Mouse (Mus musculus) embryonic facial prominence, embryonic 14.5 days (tissue): ENCODE data around the gene Smarcc2. TPM values are rescaled to one million over a fixed set of nuclear protein-coding genes. Genes with fewer than 3 reads are reported as not detected.

ENCODE experiments used
- ATAC-seq: fragments of 200-750 bp; cut with Nextera tagmentation; 2 replicates; pipeline ENCODE4 v1.8.0; 2017; ENCODE audit warnings: low read depth, moderate number of reproducible peaks, moderate TSS enrichment
- DNase-seq: peaks from one replicate; pipeline ENCODE4 v3.0.0-alpha.2; 2015; ENCODE audit warnings: low spot score
- H3K27ac ChIP-seq: fragments of 300-500 bp; sonication (generic); replicated peaks from 2 replicates; pipeline ENCODE4 v1.5.1; 2014; ENCODE audit warnings: low read depth, mild to moderate bottlenecking, low read length, moderate library complexity
- H3K27me3 ChIP-seq: fragments of 300-500 bp; sonication (generic); replicated peaks from 2 replicates; pipeline ENCODE4 v1.6.1; 2014; ENCODE audit warnings: low read length; ENCODE audit not compliant: control insufficient read depth, insufficient read depth
- H3K36me3 ChIP-seq: fragments of 300-500 bp; sonication (generic); 2 replicates; pipeline ENCODE4 v1.6.1; 2014; ENCODE audit warnings: low read length, mixed read lengths; ENCODE audit not compliant: control insufficient read depth, insufficient read depth
- H3K4me1 ChIP-seq: fragments of 300-500 bp; sonication (generic); 2 replicates; pipeline ENCODE4 v1.6.1; 2014; ENCODE audit warnings: antibody characterized with exemption, low read length; ENCODE audit not compliant: control insufficient read depth, insufficient read depth
- H3K4me2 ChIP-seq: fragments of 300-500 bp; sonication (generic); 2 replicates; pipeline ENCODE4 v1.6.1; 2014; ENCODE audit warnings: low read depth, mild to moderate bottlenecking, low read length, moderate library complexity, mixed read lengths
- H3K4me3 ChIP-seq: fragments of 300-500 bp; sonication (generic); 2 replicates; pipeline ENCODE4 v1.5.1; 2014; ENCODE audit warnings: low read depth, mild to moderate bottlenecking, low read length
- H3K9ac ChIP-seq: fragments of 300-500 bp; sonication (generic); 2 replicates; pipeline ENCODE4 v1.6.1; 2014; ENCODE audit warnings: low read depth, mild to moderate bottlenecking, low read length, moderate library complexity, mixed read lengths
- H3K9me3 ChIP-seq: fragments of 300-500 bp; sonication (generic); 2 replicates; pipeline ENCODE4 v1.6.1; 2016; ENCODE audit warnings: low read length; ENCODE audit not compliant: control insufficient read depth
- WGBS: fragments of 180-500 bp; shearing (Covaris S2); extraction: QIAGEN DNeasy Blood & Tissue Kit; methylation state at CpG from one replicate; pipeline ENCODE4 v1.1.7; 2014; 5-methylcytosine and 5-hydroxymethylcytosine counted together
- polyA plus RNA-seq: library from polyadenylated mRNA; unstranded; fragments of >200 nt; fragmentation: Nextera tagmentation; extraction: Ambion mirVana; gene quantifications from 2 replicates; pipeline ENCODE4 v1.2.1, GENCODE M21; 2014

The Smarcc2 gene
- polyA plus RNA-seq, 1 experiment from 2014 or later, result 84.1 TPM

- Histone ChIP-seq H3K4me3 (peak overlapping the region; percentile 18), H3K36me3 (no peaks in the 10 kb centered on the region), H3K9me3 (no peaks in the 10 kb centered on the region), H3K4me1 (peaks cover 2% of the 10 kb centered on the region; the same call in 1 of the 2 replicates), H3K27me3 (no peaks in the 10 kb centered on the region), H3K4me2 (peak overlapping the region; percentile 42), H3K9ac (peak overlapping the region; percentile 38; the same call in 1 of the 2 replicates), H3K27ac (no peak overlapping the region)
- DNase-seq (peak; percentile 94), ATAC-seq (no peak)
- WGBS, result 6% methylated on average over 6 of the region's 6 CpGs
Observed at GRCm38 (mm10) chr10:128455280-128455679, 3.8 kb upstream of the Smarcc2 start.

GRCm38 (mm10) chr10:128457676-128458075 is 1.4 kb upstream of the Smarcc2 start:
- H3K4me2 ChIP-seq, result no peak overlapping the region
- peaks cover 9% of the 10 kb centered on the region for H3K4me1 ChIP-seq
- DNase-seq (no peak), ATAC-seq (no peak)
- no peak overlapping the region for H3K27ac ChIP-seq
- H3K27me3 ChIP-seq, result no peaks in the 10 kb centered on the region
- peak overlapping the region; percentile 92; the same call in 1 of the 2 replicates for H3K4me3 ChIP-seq
- H3K9ac ChIP-seq, result no peak overlapping the region
- WGBS, result 83% methylated on average over 6 of the region's 6 CpGs
- H3K36me3 ChIP-seq, result peaks cover 16% of the 10 kb centered on the region
- no peaks in the 10 kb centered on the region for H3K9me3 ChIP-seq

GRCm38 (mm10) chr10:128458348-128458718 is 715 bp upstream of the Smarcc2 start:
- Histone ChIP-seq H3K9ac (peak overlapping the region; percentile 95), H3K36me3 (peaks cover 23% of the 10 kb centered on the region), H3K4me2 (peak overlapping the region; percentile 80), H3K4me1 (peaks cover 9% of the 10 kb centered on the region), H3K9me3 (no peaks in the 10 kb centered on the region), H3K4me3 (peak overlapping the region; percentile 92), H3K27ac (peak overlapping the region; percentile 95), H3K27me3 (no peaks in the 10 kb centered on the region)
- WGBS, result under 1% methylated on average over 29 of the region's 29 CpGs
- DNase-seq (peak; percentile 83), ATAC-seq (peak; percentile 62)

GRCm38 (mm10) chr10:128459409-128460269 is 591 bp downstream of the Smarcc2 start:
- Histone ChIP-seq H3K4me1 (peaks cover 9% of the 10 kb centered on the region), H3K27me3 (no peaks in the 10 kb centered on the region), H3K4me2 (peak overlapping the region; percentile 80), H3K9ac (peak overlapping the region; percentile 95), H3K27ac (peak overlapping the region; percentile 95), H3K9me3 (no peaks in the 10 kb centered on the region), H3K4me3 (peak overlapping the region; percentile 92), H3K36me3 (peaks cover 36% of the 10 kb centered on the region)
- peak; percentile 39 for DNase-seq
- peak; percentile 50 for ATAC-seq
- WGBS, result under 1% methylated on average over 22 of the region's 67 CpGs

- H3K9ac ChIP-seq, result peak overlapping the region; percentile 95
- DNase-seq (no peak), ATAC-seq (no peak)
- H3K4me3 ChIP-seq, result peak overlapping the region; percentile 92
- H3K36me3 ChIP-seq, result peaks cover 42% of the 10 kb centered on the region
- H3K27me3 ChIP-seq, result no peaks in the 10 kb centered on the region
- peak overlapping the region; percentile 95 for H3K27ac ChIP-seq
- H3K4me1 ChIP-seq, result peaks cover 9% of the 10 kb centered on the region
- H3K9me3 ChIP-seq, result no peaks in the 10 kb centered on the region
- H3K4me2 ChIP-seq, result peak overlapping the region; percentile 80
- 3% methylated on average over 5 of the region's 5 CpGs for WGBS
Observed at GRCm38 (mm10) chr10:128460270-128460630, 1.2 kb downstream of the Smarcc2 start.

- Histone ChIP-seq H3K36me3 (peaks cover 96% of the 10 kb centered on the region), H3K27me3 (no peaks in the 10 kb centered on the region), H3K9ac (no peak overlapping the region), H3K4me3 (no peak overlapping the region), H3K4me2 (no peak overlapping the region), H3K9me3 (no peaks in the 10 kb centered on the region), H3K27ac (no peak overlapping the region), H3K4me1 (no peaks in the 10 kb centered on the region)
- WGBS, result 90% methylated on average over 10 of the region's 12 CpGs
- no peak for DNase-seq
- ATAC-seq, result no peak
Observed at GRCm38 (mm10) chr10:128474366-128474765, 15.3 kb downstream of the Smarcc2 start.

GRCm38 (mm10) chr10:128486370-128486769 is 27.3 kb downstream of the Smarcc2 start:
- Histone ChIP-seq H3K36me3 (peaks cover 98% of the 10 kb centered on the region), H3K4me3 (no peak overlapping the region), H3K27me3 (no peaks in the 10 kb centered on the region), H3K4me2 (no peak overlapping the region), H3K4me1 (peaks cover 4% of the 10 kb centered on the region; the same call in 1 of the 2 replicates), H3K9me3 (no peaks in the 10 kb centered on the region), H3K27ac (no peak overlapping the region), H3K9ac (no peak overlapping the region)
- DNase-seq (no peak), ATAC-seq (no peak)
- 83% methylated on average over 7 of the region's 7 CpGs for WGBS

- ATAC-seq (no peak), DNase-seq (no peak)
- Histone ChIP-seq H3K4me2 (no peak overlapping the region), H3K36me3 (peaks cover 86% of the 10 kb centered on the region), H3K9ac (no peak overlapping the region), H3K27me3 (no peaks in the 10 kb centered on the region), H3K4me1 (peaks cover 12% of the 10 kb centered on the region), H3K9me3 (no peaks in the 10 kb centered on the region), H3K27ac (no peak overlapping the region), H3K4me3 (no peak overlapping the region)
- 95% methylated on average over 22 of the region's 22 CpGs for WGBS
Observed at GRCm38 (mm10) chr10:128487861-128488712, 29.0 kb downstream of the Smarcc2 start.
